15 mouse cellular contexts compared by ENCODE assay signal in the genomic region with DNA sequence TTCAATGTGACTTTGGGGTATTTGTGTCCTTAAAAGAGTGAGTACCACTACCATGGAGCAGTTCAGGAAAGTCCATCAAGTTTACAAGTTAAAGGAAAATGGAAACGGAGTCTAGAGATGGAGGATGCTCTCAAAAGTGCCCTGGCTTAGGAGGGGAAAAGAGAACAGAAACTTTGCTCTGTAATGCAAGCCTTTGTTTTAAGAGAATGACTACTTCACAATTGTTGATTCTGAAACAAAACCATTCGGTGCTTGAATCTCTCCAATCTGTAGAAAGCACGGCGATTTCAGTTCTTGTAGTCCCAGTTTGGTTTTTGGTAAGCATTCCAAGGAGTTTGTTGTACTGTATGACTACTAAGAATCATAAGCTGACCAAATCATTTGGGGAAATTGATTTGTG.
A peak's percentile ranks its signal among the peaks of the same experiment; 100 is the strongest.
DNase-seq lines count a peak whose midpoint lies in the region; TF ChIP-seq lines count a peak whose summit lies in the region.
"Had no signal": no experiment of that assay in that cellular context is flagged by ENCODE, and none has a peak within 500 bp of the region (broad histone marks: within the 10 kb centered on the region; RNA-seq: fewer than 3 reads in every experiment).

No protein-coding gene starts in this region.

- no peak for TF ChIP-seq CTCF in CH12.LX (conservative IDR thresholded peaks at IDR 0.05 in 1 of 2, IDR thresholded peaks at IDR 0.05 in 1 of 2; ENCODE audit: low read depth in 2 of 2, low read length in 2 of 2)

- H3K4me2 ChIP-seq in CH12.LX (ENCODE audit: insufficient read depth, low read depth, poor library complexity, severe bottlenecking) = peak overlapping the region; percentile 79

- in situ Hi-C loops in CH12.LX (cut with MboI; ENCODE audit: low pct_ligation_motif_present, low pct_unique_long_range_greater_than_20kb, low sequenced_read_pairs) = no loop called here

- H3K9ac ChIP-seq in CH12.LX (ENCODE audit: insufficient read depth, low read depth) = peak overlapping the region; percentile 19

- H3K27me3 ChIP-seq in CH12.LX (replicated peaks) = no peaks in the 10 kb centered on the region

- no peak overlapping the region for H3K27ac ChIP-seq in CH12.LX (ENCODE audit: insufficient read depth, low read depth)

- dilution Hi-C loops in CH12.LX (cut with MboI; ENCODE audit: extremely low pct_ligation_motif_present, extremely low pct_unique_long_range_greater_than_20kb, low sequenced_read_pairs) = no loop called here

- H3K36me3 ChIP-seq in CH12.LX (replicated peaks in 1 of 2; ENCODE audit: control insufficient read depth in 1 of 2, insufficient read depth in 1 of 2, low read length in 1 of 2) = no peaks in the 10 kb centered on the region
- H3K36me3 ChIP-seq: G1E had no signal

- DNase-seq in CH12.LX (ENCODE audit: extremely low read depth) = no peak
- DNase-seq in cerebellum, postnatal 10 days = no peak
- DNase-seq: adrenal gland, adult 2 months; adrenal gland, adult 8-10 months; adrenal gland, postnatal 10 days; adrenal gland, postnatal 14 days; adrenal gland, postnatal 25 days; adrenal gland, postnatal 36 days; B cell, adult 2 months; cerebellum, adult 11 months; cerebellum, adult 11-12 months; cerebellum, adult 18-20 months; cerebellum, adult 2 months; cerebellum, adult 8-10 months had no signal

- no peak for TF ChIP-seq POLR2A in CH12.LX (IDR thresholded peaks at IDR 0.05; ENCODE audit: low read depth, low read length)

- TF ChIP-seq EP300 in CH12.LX (IDR thresholded peaks at IDR 0.05; ENCODE audit: low read length) = peak; percentile 57; the same call in 1 of the 2 replicates

- no peaks in the 10 kb centered on the region for H3K9me3 ChIP-seq in CH12.LX (replicated peaks; ENCODE audit: low read length)
- H3K9me3 ChIP-seq: G1E had no signal

- 0 out of 4 replicates have a peak, but pooled peaks cover 0 to 3% of the 10 kb centered on the region in 2 experiments for H3K4me1 ChIP-seq in CH12.LX (ENCODE audit: control insufficient read depth in 1 of 2, insufficient read depth in 2 of 2)

- H3K79me2 ChIP-seq in CH12.LX (replicated peaks; ENCODE audit: control insufficient read depth, extremely low read depth, insufficient read depth, poor library complexity, severe bottlenecking) = no peaks in the 10 kb centered on the region

- no peak overlapping the region for H3K4me3 ChIP-seq in CH12.LX (replicated peaks in 1 of 3; ENCODE audit: low read depth in 2 of 3, low read length in 2 of 3, poor library complexity in 1 of 3)

- no peak for TF ChIP-seq RAD21 in CH12.LX (IDR thresholded peaks at IDR 0.05; ENCODE audit: low read depth, low read length)

TF ChIP-seq in CH12.LX, 34 proteins besides CTCF, POLR2A, EP300 and RAD21:
- TF ChIP-seq ZNF384 (IDR thresholded peaks at IDR 0.05; ENCODE audit: low read depth, low read length) = no peak
- TF ChIP-seq TCF12 (IDR thresholded peaks at IDR 0.05; ENCODE audit: low read depth, low read length) = no peak
- no peak for TF ChIP-seq TBP (conservative IDR thresholded peaks at IDR 0.05; ENCODE audit: low read depth, low read length)
- peak; percentile 58 for TF ChIP-seq IRF4 (IDR thresholded peaks at IDR 0.05; ENCODE audit: low read depth, low read length)
